Mouse (Mus musculus) cerebellum, adult 9-10 months (tissue): ENCODE measurements at regions not wholly inside any gene's neighbourhood (a gene's known extent, or its start where the extent isn't known, plus 50 kb on each side); places are given as distances from the start of the nearest gene placed in this dataset.

Source experiments
- DNase-seq: peaks from one replicate; pipeline ENCODE4 v3.0.0; 2022

DNA sequence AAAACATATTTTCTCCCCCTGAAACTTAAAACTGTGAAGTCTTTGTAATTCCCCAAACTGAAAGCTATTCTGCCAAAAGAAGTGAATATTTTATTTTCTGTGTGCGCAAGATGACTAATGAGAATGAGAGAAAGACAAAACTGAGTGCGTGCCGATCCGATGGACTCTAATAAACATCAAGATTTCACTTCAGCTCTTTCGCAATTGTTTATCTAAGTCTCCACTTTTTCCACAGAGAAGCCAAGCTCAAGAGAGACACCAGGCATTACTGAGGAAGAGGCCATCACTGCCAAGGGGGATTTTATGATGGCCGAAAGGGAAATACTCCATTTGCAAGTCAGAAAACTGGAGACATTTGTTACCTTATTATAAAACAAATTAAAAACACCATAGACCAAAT lies 55.0 kb upstream of the Uqcrfs1 start:
- no peak for DNase-seq

DNA sequence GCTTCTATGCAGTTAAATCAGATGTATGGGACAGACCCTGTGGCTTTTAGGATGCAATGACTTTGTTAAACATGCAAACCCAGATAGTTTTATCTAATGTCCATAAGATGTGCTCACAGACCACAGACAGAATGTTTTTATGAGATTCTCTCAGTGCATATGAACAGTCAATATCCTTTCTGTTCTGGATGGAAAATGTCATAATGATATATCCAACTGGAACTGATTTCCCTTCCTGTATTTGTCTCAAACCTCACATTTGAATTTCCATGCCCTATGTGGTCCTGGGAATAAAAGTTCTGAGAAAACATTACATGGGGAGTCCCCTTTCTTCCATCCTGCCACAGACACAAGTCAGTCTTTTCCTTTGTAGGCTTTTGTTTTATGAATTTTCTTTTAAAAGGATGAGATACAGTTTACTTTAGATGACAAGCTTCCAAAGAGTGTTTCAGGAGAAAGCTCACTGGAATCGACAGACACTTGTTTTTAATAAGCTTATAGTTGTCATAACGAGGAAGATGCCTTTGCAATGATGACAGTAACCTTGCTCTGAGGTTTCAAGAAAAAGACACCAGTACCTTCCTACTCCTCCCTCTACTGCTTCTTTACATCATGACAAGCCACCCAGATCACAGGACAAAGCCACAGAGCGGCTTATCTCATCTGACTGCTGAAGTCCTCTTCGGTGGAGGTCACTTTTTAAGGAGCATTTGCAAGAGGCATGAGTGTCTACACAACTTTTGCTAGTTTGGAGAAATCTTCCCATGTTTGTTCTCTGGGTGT lies 55.7 kb upstream of the Uqcrfs1 start:
- no peak for DNase-seq

DNA sequence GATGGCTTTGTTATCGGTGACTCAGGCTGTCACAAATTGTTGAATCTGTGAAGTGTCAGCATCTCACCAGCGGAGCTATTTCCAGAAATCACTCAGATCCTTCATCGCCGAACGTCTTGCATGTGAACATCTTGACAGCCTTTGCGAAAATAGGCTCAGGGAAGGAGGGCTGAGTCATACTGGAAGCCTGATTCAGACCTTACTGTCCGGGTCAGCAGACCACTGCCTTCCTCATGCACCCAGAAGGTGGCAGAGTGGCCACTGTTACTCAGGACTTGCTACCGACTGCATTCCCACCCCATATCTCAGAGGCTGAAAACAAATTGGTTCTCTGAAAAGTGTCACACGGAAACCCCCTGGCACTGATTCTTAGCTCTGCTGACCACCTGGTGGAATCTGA lies 55.9 kb upstream of the Dusp22 start:
- DNase-seq = peak; percentile 2

DNA sequence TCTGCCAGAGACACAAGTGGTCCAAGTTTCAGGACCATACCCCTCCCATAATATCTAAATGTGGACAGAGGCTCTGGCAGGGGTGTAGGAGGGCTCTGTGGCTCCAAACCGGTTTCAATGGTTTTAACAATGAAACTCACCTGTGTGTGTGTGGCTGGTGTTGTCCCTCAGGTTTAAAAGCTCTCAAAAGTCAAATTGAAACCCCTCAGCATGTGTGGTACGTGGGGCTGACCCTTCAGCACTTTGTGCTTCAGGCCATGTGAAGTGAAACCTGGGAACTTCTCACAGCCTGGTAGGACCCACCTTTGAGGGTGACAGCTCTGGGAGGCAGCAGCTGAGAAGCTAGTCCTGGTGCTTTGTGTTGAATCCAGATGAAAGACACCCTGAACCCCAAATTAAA lies 52.5 kb upstream of the Dusp22 start:
- no peak for DNase-seq

DNA sequence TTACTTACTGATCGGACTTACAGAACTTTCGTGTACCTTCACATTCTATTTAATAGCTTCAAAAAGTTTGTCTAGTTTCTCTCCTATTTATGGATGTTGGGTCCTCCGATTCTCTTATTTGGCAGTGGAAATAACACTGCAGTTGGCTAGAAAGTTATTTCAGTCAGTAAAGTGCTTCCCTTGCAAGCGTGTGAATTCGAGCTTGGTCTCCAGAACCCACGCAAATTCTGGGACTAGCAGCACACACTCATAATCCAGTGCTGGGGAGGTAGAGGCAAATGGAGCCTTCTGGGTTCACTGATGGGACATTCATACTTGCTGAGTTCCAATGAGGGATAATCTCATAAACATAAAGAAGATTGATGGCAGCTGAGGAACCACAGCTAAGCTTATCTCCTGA lies 51.9 kb upstream of the Dusp22 start:
- no peak for DNase-seq

DNA sequence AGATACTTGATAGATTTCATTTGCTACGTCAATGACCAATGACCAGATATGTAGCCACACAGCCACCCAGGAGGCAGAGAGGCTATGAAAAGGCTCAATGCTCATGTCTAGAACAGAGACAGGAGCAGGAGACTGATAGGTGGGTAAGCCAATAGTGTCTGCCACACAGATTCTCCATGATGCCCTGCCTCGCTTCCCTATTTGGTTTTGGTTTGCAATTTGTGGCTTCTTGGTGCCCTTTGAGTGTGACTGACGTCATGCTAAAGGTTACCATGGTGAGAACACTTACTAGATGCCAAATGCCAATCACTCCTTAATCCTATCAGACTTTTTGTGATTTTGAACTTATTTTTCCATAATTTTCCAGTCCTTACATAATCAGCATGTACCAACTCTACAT lies 50.0 kb upstream of the Dusp22 start:
- no peak for DNase-seq
